Mouse (Mus musculus): Measurements from ENCODE around the gene Gpat3. TPM values are rescaled to one million over a fixed set of nuclear protein-coding genes. Genes with fewer than 3 reads are reported as not detected.

The Gpat3 gene
- polyA plus RNA-seq, 1 experiment from 2014 or later, result 0.09 TPM

- WGBS, result 60% methylated on average over 11 of the region's 11 CpGs
- H3K27me3 ChIP-seq (ENCODE audit: control insufficient read depth, insufficient read depth, low read length), result no peaks in the 10 kb centered on the region
- no peak overlapping the region for H3K9ac ChIP-seq (replicated peaks; ENCODE audit: low read length)
- DNase-seq (no peak), ATAC-seq (ENCODE audit: low FRiP score, low TSS enrichment) (no peak)
- no peak overlapping the region for H3K4me3 ChIP-seq (replicated peaks; ENCODE audit: low read depth, low read length)
- no peaks in the 10 kb centered on the region for H3K9me3 ChIP-seq (ENCODE audit: control insufficient read depth, low read length)
- no peak overlapping the region for H3K27ac ChIP-seq (replicated peaks; ENCODE audit: low read depth, low read length)
- no peaks in the 10 kb centered on the region for H3K4me1 ChIP-seq (ENCODE audit: control insufficient read depth, insufficient read depth, low read length)
- H3K4me2 ChIP-seq (ENCODE audit: low read length), result no peak overlapping the region
- H3K36me3 ChIP-seq (ENCODE audit: control insufficient read depth, insufficient read depth, low read length), result no peaks in the 10 kb centered on the region
Measured at GRCm38 (mm10) chr5:100899745-100900489, 54.4 kb downstream of the Gpat3 start.

- Histone ChIP-seq H3K4me3 (replicated peaks; ENCODE audit: low read depth, low read length) (no peak overlapping the region), H3K9me3 (ENCODE audit: control insufficient read depth, low read length) (no peaks in the 10 kb centered on the region), H3K27me3 (ENCODE audit: control insufficient read depth, insufficient read depth, low read length) (no peaks in the 10 kb centered on the region), H3K36me3 (ENCODE audit: control insufficient read depth, insufficient read depth, low read length) (no peaks in the 10 kb centered on the region), H3K4me1 (ENCODE audit: control insufficient read depth, insufficient read depth, low read length) (no peaks in the 10 kb centered on the region), H3K9ac (replicated peaks; ENCODE audit: low read length) (no peak overlapping the region), H3K4me2 (ENCODE audit: low read length) (no peak overlapping the region), H3K27ac (replicated peaks; ENCODE audit: low read depth, low read length) (no peak overlapping the region)
- 91% methylated on average over 5 of the region's 5 CpGs for WGBS
- DNase-seq (no peak), ATAC-seq (ENCODE audit: low FRiP score, low TSS enrichment) (no peak)
Measured at GRCm38 (mm10) chr5:100901046-100901445, 55.5 kb downstream of the Gpat3 start.

GRCm38 (mm10) chr5:100908478-100908877, 63.0 kb downstream of the Gpat3 start:
- H3K36me3 ChIP-seq (ENCODE audit: control insufficient read depth, insufficient read depth, low read length), result no peaks in the 10 kb centered on the region
- H3K4me3 ChIP-seq (replicated peaks; ENCODE audit: low read depth, low read length), result no peak overlapping the region
- 91% methylated on average over 7 of the region's 7 CpGs for WGBS
- no peaks in the 10 kb centered on the region for H3K4me1 ChIP-seq (ENCODE audit: control insufficient read depth, insufficient read depth, low read length)
- DNase-seq, result no peak
- ATAC-seq (ENCODE audit: low FRiP score, low TSS enrichment), result no peak
- H3K27ac ChIP-seq (replicated peaks; ENCODE audit: low read depth, low read length), result no peak overlapping the region
- H3K9me3 ChIP-seq (ENCODE audit: control insufficient read depth, low read length), result no peaks in the 10 kb centered on the region
- H3K27me3 ChIP-seq (ENCODE audit: control insufficient read depth, insufficient read depth, low read length), result no peaks in the 10 kb centered on the region
- no peak overlapping the region for H3K4me2 ChIP-seq (ENCODE audit: low read length)
- no peak overlapping the region for H3K9ac ChIP-seq (replicated peaks; ENCODE audit: low read length)

GRCm38 (mm10) chr5:100908901-100909300, 63.4 kb downstream of the Gpat3 start:
- ATAC-seq (ENCODE audit: low FRiP score, low TSS enrichment) (no peak), DNase-seq (no peak)
- Histone ChIP-seq H3K4me3 (replicated peaks; ENCODE audit: low read depth, low read length) (no peak overlapping the region), H3K27ac (replicated peaks; ENCODE audit: low read depth, low read length) (no peak overlapping the region), H3K9me3 (ENCODE audit: control insufficient read depth, low read length) (no peaks in the 10 kb centered on the region), H3K4me1 (ENCODE audit: control insufficient read depth, insufficient read depth, low read length) (no peaks in the 10 kb centered on the region), H3K36me3 (ENCODE audit: control insufficient read depth, insufficient read depth, low read length) (no peaks in the 10 kb centered on the region), H3K27me3 (ENCODE audit: control insufficient read depth, insufficient read depth, low read length) (no peaks in the 10 kb centered on the region), H3K9ac (replicated peaks; ENCODE audit: low read length) (no peak overlapping the region), H3K4me2 (ENCODE audit: low read length) (no peak overlapping the region)
- 89% methylated on average over 10 of the region's 10 CpGs for WGBS

- ATAC-seq (ENCODE audit: low FRiP score, low TSS enrichment) (no peak), DNase-seq (no peak)
- H3K4me3 ChIP-seq (replicated peaks; ENCODE audit: low read depth, low read length), result no peak overlapping the region
Measured at GRCm38 (mm10) chr5:100909691-100910090, 64.2 kb downstream of the Gpat3 start.

GRCm38 (mm10) chr5:100911502-100912097, 66.1 kb downstream of the Gpat3 start:
- no peak for DNase-seq

More at GRCm38 (mm10) chr5:100909691-100910090, 64.2 kb downstream of the Gpat3 start:
- WGBS, result 84% methylated on average over 11 of the region's 11 CpGs
- no peak overlapping the region for H3K4me2 ChIP-seq (ENCODE audit: low read length)
- H3K27ac ChIP-seq (replicated peaks; ENCODE audit: low read depth, low read length), result no peak overlapping the region
- H3K9ac ChIP-seq (replicated peaks; ENCODE audit: low read length), result no peak overlapping the region
- no peaks in the 10 kb centered on the region for H3K9me3 ChIP-seq (ENCODE audit: control insufficient read depth, low read length)
- no peaks in the 10 kb centered on the region for H3K27me3 ChIP-seq (ENCODE audit: control insufficient read depth, insufficient read depth, low read length)
- H3K36me3 ChIP-seq (ENCODE audit: control insufficient read depth, insufficient read depth, low read length), result no peaks in the 10 kb centered on the region
- no peaks in the 10 kb centered on the region for H3K4me1 ChIP-seq (ENCODE audit: control insufficient read depth, insufficient read depth, low read length)

GRCm38 (mm10) chr5:100912366-100912765, 66.9 kb downstream of the Gpat3 start:
- DNase-seq, result no peak
- Histone ChIP-seq H3K4me3 (replicated peaks; ENCODE audit: low read depth, low read length) (no peak overlapping the region), H3K27ac (replicated peaks; ENCODE audit: low read depth, low read length) (no peak overlapping the region), H3K27me3 (ENCODE audit: control insufficient read depth, insufficient read depth, low read length) (no peaks in the 10 kb centered on the region), H3K4me2 (ENCODE audit: low read length) (no peak overlapping the region), H3K9me3 (ENCODE audit: control insufficient read depth, low read length) (no peaks in the 10 kb centered on the region), H3K4me1 (ENCODE audit: control insufficient read depth, insufficient read depth, low read length) (no peaks in the 10 kb centered on the region), H3K36me3 (ENCODE audit: control insufficient read depth, insufficient read depth, low read length) (no peaks in the 10 kb centered on the region), H3K9ac (replicated peaks; ENCODE audit: low read length) (no peak overlapping the region)
- 88% methylated on average over 7 of the region's 7 CpGs for WGBS
- ATAC-seq (ENCODE audit: low FRiP score, low TSS enrichment), result no peak

More at GRCm38 (mm10) chr5:100911502-100912097, 66.1 kb downstream of the Gpat3 start:
- 75% methylated on average over 19 of the region's 19 CpGs for WGBS
- Histone ChIP-seq H3K4me2 (ENCODE audit: low read length) (no peak overlapping the region), H3K27ac (replicated peaks; ENCODE audit: low read depth, low read length) (no peak overlapping the region), H3K27me3 (ENCODE audit: control insufficient read depth, insufficient read depth, low read length) (no peaks in the 10 kb centered on the region), H3K9me3 (ENCODE audit: control insufficient read depth, low read length) (no peaks in the 10 kb centered on the region), H3K4me3 (replicated peaks; ENCODE audit: low read depth, low read length) (no peak overlapping the region), H3K36me3 (ENCODE audit: control insufficient read depth, insufficient read depth, low read length) (no peaks in the 10 kb centered on the region), H3K9ac (replicated peaks; ENCODE audit: low read length) (no peak overlapping the region), H3K4me1 (ENCODE audit: control insufficient read depth, insufficient read depth, low read length) (no peaks in the 10 kb centered on the region)
- no peak for ATAC-seq (ENCODE audit: low FRiP score, low TSS enrichment)

- H3K4me2 ChIP-seq (ENCODE audit: low read length), result no peak overlapping the region
- ATAC-seq (ENCODE audit: low FRiP score, low TSS enrichment) (no peak), DNase-seq (no peak)
- H3K27ac ChIP-seq (replicated peaks; ENCODE audit: low read depth, low read length), result no peak overlapping the region
- WGBS, result 70% methylated on average over 9 of the region's 9 CpGs
- H3K4me3 ChIP-seq (replicated peaks; ENCODE audit: low read depth, low read length), result no peak overlapping the region
- H3K9ac ChIP-seq (replicated peaks; ENCODE audit: low read length), result no peak overlapping the region
- no peaks in the 10 kb centered on the region for H3K36me3 ChIP-seq (ENCODE audit: control insufficient read depth, insufficient read depth, low read length)
- no peaks in the 10 kb centered on the region for H3K9me3 ChIP-seq (ENCODE audit: control insufficient read depth, low read length)
- H3K27me3 ChIP-seq (ENCODE audit: control insufficient read depth, insufficient read depth, low read length), result 0 out of 2 replicates have a peak, but pooled peaks cover 5% of the 10 kb centered on the region
- no peaks in the 10 kb centered on the region for H3K4me1 ChIP-seq (ENCODE audit: control insufficient read depth, insufficient read depth, low read length)
Measured at GRCm38 (mm10) chr5:100913274-100913673, 67.8 kb downstream of the Gpat3 start.

GRCm38 (mm10) chr5:100914989-100915388, 69.5 kb downstream of the Gpat3 start:
- Histone ChIP-seq H3K4me3 (replicated peaks; ENCODE audit: low read depth, low read length) (no peak overlapping the region), H3K9ac (replicated peaks; ENCODE audit: low read length) (no peak overlapping the region), H3K36me3 (ENCODE audit: control insufficient read depth, insufficient read depth, low read length) (no peaks in the 10 kb centered on the region), H3K4me2 (ENCODE audit: low read length) (no peak overlapping the region), H3K27ac (replicated peaks; ENCODE audit: low read depth, low read length) (no peak overlapping the region), H3K9me3 (ENCODE audit: control insufficient read depth, low read length) (no peaks in the 10 kb centered on the region), H3K4me1 (ENCODE audit: control insufficient read depth, insufficient read depth, low read length) (no peaks in the 10 kb centered on the region), H3K27me3 (ENCODE audit: control insufficient read depth, insufficient read depth, low read length) (0 out of 2 replicates have a peak, but pooled peaks cover 8% of the 10 kb centered on the region)
- WGBS, result 19% methylated on average over 7 of the region's 7 CpGs
- ATAC-seq (ENCODE audit: low FRiP score, low TSS enrichment), result no peak
- peak; percentile 90 for DNase-seq
